Mouse (Mus musculus) thymus, postnatal 0 days (tissue): ENCODE data around the gene Abi3bp. TPM values are rescaled to one million over a fixed set of nuclear protein-coding genes. Genes with fewer than 3 reads are reported as not detected.

Experiments
- DNase-seq: peaks from one replicate; pipeline ENCODE4 v3.0.0-alpha.2; 2015; ENCODE audit warnings: low spot score
- polyA plus RNA-seq: library from polyadenylated mRNA; unstranded; fragments of >200 nt; fragmentation: Nextera tagmentation; extraction: Ambion mirVana; gene quantifications from 2 replicates; pipeline ENCODE4 v1.2.1, GENCODE M21; 2015

Abi3bp gene
- polyA plus RNA-seq, 1 experiment from 2014 or later: 2.3 TPM

- DNase-seq: no peak
These were observed 199.5 kb downstream of the Abi3bp start for GRCm38 (mm10) chr16:56677146-56677545.

DNA sequence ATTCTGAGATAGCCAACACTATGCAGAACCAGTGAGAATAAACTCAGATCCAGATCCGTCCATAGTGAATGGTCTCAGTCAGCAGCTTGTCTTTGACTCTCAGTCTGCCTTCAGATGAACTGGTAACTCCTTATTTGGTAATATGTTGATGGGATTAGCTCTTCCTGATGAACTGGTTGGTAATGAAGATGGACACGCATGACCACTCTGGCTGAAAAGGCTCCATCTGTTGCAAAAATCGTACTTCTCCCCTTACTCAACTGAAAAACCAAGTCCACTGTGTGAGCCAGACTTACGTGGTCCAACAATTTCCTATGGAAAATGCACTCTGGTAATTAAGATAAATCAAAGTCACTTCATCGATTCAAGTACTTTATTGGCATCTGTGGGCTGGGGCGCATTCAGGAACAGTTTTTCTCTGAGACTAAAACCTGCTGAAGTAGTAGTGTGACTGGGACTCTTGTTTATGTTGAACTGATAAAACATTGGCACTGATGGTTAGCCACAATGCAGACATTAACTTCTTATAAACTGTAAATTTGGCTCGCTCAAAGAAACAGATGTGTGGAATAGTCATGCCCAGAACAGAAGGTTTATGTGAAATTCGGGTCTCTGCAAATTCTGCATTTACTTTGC lies 203.4 kb downstream of the Abi3bp start:
- no peak for DNase-seq

DNA sequence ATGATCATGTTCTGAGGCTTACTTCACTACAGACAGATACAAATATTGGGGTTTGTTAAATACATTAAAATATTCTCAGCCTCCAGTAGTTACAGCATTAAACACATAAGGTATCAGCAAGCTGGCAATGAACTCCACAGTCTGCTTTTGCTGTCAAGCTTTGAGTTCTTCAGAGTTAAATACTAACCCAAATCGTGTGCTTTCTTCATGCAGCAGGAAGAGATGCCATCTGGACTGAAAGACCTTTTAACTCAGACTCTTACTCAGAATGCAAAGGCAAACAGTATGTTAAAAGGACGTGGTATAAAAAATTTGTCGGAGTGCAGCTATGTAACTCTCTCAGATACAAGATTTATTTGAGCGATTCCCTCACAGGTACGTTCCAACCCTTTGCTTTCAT lies 209.1 kb downstream of the Abi3bp start:
- DNase-seq: no peak

- no peak for DNase-seq
These were observed 213.0 kb downstream of the Abi3bp start for GRCm38 (mm10) chr16:56690715-56691114.

DNA sequence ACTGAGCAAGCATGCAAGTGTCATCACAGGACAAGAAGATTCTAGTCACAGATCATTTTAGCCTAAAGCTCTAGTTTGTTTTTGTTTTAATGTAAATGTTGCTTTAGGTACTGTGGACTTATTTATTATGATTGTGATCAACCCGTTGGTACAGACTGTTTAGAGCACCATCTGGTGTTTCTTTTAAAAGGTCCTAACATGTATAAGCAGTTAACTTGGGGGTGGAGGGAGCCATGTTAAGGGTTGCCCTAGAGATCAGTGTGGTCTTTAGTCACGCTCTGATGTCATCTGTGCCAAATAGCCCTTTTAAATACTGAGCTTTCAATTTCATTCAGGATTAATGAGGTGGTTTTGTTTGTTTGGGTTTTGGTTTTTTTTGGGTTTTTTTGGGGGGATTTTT lies 218.8 kb downstream of the Abi3bp start:
- DNase-seq: no peak

GRCm38 (mm10) chr16:56700898-56701297 lies 223.2 kb downstream of the Abi3bp start:
- DNase-seq: no peak

DNA sequence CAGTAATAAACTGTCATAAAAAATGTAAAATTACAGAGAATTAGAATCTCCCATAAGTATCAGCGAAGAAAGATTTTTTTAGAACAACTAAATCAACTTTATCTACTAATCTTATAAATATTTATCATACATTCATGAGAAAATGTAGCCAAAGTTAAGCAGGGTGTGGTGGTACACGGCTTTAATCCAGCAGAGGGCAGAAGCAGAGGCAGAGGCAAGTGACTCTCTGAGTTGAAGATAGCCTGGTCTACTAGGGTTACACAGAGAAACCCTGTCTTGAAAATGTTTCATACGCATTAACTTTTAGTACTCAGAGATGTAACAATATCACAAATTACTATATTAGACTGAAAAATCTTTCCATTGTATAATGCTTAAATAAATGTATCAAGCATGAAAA lies 228.1 kb downstream of the Abi3bp start:
- no peak for DNase-seq

GRCm38 (mm10) chr16:56710071-56710470 lies 232.4 kb downstream of the Abi3bp start:
- DNase-seq: no peak

DNA sequence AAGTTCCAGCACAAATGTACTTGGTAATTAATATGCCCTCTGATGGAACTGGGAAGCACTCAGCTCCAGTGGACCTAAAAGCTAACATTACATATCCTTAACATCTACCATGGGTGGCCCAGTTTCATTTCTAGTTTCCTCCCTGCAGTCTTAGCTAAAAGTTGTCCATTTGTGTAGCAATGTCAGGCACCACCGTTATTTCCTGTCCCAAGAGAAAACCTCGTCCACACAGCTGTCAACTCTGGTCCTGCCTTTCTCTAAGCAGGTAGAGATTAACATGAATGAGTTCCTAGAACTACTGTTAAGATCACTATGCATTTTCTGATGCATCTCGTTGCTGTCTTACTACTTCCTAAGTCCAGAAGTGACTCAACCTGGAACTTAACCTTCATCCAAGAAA lies 237.9 kb downstream of the Abi3bp start:
- DNase-seq: no peak

DNA sequence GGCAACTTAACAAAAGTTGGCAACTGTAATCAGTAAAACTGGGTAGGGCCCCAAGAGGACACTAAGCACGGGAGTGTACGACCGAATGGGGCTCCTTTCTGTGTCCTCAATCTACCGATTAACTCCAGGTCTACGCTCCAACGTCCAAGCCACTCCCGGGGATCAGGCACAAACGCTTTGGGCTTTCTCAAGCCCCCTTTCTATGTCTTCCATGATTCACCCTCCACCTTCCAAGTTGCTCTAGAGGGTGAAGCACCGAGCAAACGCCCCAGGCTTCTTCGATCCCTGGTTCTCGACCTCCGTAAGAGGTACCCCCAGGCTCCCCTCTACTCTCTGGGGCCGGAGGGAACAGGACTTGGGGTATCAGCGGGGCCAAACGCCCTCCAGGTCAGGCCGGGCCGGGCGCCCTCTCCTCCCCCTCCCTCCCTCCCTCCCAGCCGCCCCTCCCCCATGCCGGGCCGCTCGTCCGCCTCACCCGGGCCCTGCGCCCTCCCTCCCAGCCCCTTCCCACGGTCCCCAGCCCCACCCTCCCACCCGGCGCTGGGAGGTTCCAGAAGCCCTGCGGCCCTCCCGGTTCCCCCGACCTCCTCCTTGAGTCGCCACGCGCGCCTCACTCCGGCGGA lies 239.0 kb downstream of the Abi3bp start:
- DNase-seq: no peak

DNA sequence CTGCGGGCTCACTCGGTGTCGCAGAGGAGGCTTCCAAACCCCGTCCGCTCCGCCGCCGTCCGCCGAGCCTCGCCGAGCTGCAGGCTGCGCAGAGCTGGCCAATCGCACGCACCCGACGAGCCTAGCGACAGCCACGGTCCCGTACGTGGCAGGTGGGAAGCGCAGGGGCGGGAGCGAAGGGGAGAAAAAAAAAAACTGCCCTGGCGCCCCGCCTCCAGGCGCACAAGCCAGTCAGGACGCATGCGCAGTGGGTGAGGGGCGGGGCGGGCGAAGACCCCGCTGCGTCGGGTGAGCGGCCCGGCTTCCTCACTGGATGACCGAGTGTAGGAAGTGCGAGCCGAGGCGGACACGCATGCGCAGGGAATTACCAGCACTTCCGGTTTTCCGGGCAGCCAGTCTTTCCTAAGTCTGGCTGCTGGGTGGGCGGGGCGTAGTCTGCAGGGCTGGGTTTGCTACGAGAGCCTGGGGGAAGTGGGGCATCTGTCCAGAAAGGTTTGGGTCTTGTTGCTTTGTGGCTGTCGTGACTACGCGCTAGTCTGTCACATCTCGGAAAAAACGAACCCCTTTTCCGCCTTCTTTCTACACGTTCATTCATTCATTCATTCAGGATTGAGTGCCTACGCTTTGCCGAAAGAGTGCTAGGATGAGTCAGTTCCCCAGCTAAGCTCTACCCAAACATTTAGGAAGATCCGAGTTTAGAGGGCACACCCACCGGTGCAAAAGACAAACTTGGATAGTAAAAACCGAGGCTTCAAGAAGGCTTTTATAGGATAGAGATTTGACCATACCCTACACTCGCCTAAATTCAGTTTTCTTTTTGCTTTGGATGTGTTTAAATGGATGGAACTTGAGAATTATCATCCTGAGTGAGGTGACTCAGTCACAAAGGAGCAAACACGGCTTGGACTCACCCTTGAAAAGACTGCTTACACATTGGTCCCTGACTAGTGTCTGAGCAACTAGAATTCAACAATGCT lies 239.8 kb downstream of the Abi3bp start, which contains the start of gene Tfg:
Tfg (minus strand) TSS at position 227 of the 977 bp plus-strand sequence.
- DNase-seq: peak; percentile 99

GRCm38 (mm10) chr16:56719031-56719430 lies 241.4 kb downstream of the Abi3bp start:
- no peak for DNase-seq

- DNase-seq: no peak
These were observed 244.7 kb downstream of the Abi3bp start for GRCm38 (mm10) chr16:56722357-56722756.

DNA sequence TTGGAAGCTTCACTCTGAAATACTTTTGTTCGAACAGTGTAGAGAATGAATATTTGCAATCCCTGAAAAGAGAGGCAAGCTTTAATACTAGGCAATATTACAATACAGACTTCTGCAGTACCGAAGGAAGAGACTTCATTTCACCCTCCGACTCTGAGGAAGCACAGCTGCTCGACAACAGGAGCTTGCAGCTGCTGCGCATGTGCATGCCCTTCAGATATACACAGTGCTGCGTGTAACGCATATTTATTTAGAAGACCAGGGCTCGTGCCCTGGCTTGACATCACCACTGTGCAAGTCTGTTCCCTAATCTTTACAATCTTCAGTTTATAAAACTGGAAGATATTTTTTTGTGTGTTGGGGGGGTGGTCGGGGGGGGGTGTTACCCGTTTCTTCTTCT lies 247.2 kb downstream of the Abi3bp start:
- DNase-seq: no peak

DNA sequence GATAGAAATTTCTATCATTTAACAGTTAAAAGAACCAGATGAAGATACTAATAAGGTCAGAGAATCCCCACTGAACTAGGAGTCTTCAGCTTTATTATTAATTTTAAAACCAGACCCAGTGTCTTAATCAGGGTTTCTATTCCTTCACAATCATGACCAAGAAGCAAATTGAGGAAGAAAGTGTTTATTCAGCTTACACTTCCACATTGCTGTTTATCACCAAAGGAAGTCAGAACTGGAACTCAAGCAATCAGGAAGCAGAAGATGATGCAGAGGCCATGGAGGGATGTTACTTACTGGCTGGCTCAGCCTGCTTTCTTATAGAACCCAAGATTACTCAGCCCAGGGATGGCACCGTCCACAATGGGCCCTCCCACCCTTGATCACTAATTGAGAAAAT lies 251.4 kb downstream of the Abi3bp start:
- DNase-seq: no peak

Other genes with a start within 250 kb of the Abi3bp start
- gene Tfg, start 239.6 kb downstream of the Abi3bp start, polyA plus RNA-seq: 77.0 and 94.5 TPM in 2 replicates